Mouse (Mus musculus): ENCODE results near the gene Gbx1.
"Not testable (repeated sequence)": the region's sequence is repeated elsewhere in the genome, so short reads cannot be mapped to it uniquely, and the experiment has no call there.

The Gbx1 gene

GRCm38 (mm10) chr5:24526889-24527230, at the start of gene Gbx1:
Gene Gbx1 (minus strand): TSS chr5:24527202.
- DNase-seq (ENCODE audit: low read depth) = no peak

- no peak for DNase-seq (ENCODE audit: low read depth)
Measured at GRCm38 (mm10) chr5:24576801-24577182, 49.8 kb upstream of the Gbx1 start.

GRCm38 (mm10) chr5:24575948-24576347, 48.9 kb upstream of the Gbx1 start:
- DNase-seq (ENCODE audit: low read depth) = no peak

- no peak for DNase-seq (ENCODE audit: low read depth)
Measured at GRCm38 (mm10) chr5:24556709-24557108, 29.7 kb upstream of the Gbx1 start, which contains the start of gene 4931409K22Rik. Gene 4931409K22Rik (minus strand): TSS chr5:24556809.

GRCm38 (mm10) chr5:24555335-24555734, 28.3 kb upstream of the Gbx1 start:
- DNase-seq (ENCODE audit: low read depth) = not testable (repeated sequence)

GRCm38 (mm10) chr5:24553621-24554244, 26.7 kb upstream of the Gbx1 start:
- DNase-seq (ENCODE audit: low read depth) = no peak

GRCm38 (mm10) chr5:24551317-24551688, 24.3 kb upstream of the Gbx1 start:
- DNase-seq (ENCODE audit: low read depth) = no peak

GRCm38 (mm10) chr5:24550598-24551316, 23.8 kb upstream of the Gbx1 start:
- no peak for DNase-seq (ENCODE audit: low read depth)

GRCm38 (mm10) chr5:24542643-24543042, 15.6 kb upstream of the Gbx1 start:
- DNase-seq (ENCODE audit: low read depth) = no peak

- DNase-seq (ENCODE audit: low read depth) = no peak
Measured at GRCm38 (mm10) chr5:24541144-24541569, 14.2 kb upstream of the Gbx1 start.

GRCm38 (mm10) chr5:24540387-24541143, 13.6 kb upstream of the Gbx1 start, which contains the start of gene Asb10:
Gene Asb10 (minus strand): TSS chr5:24540978.
- DNase-seq (ENCODE audit: low read depth) = no peak

- DNase-seq (ENCODE audit: low read depth) = no peak
Measured at GRCm38 (mm10) chr5:24539571-24540296, 12.7 kb upstream of the Gbx1 start.

- DNase-seq (ENCODE audit: low read depth) = no peak
Measured at GRCm38 (mm10) chr5:24537618-24538017, 10.6 kb upstream of the Gbx1 start.

GRCm38 (mm10) chr5:24536511-24536910, 9.5 kb upstream of the Gbx1 start:
- DNase-seq (ENCODE audit: low read depth) = no peak

GRCm38 (mm10) chr5:24535731-24536130, 8.7 kb upstream of the Gbx1 start:
- no peak for DNase-seq (ENCODE audit: low read depth)

GRCm38 (mm10) chr5:24534292-24534691, 7.3 kb upstream of the Gbx1 start:
- DNase-seq (ENCODE audit: low read depth) = no peak

- DNase-seq (ENCODE audit: low read depth) = no peak
Measured at GRCm38 (mm10) chr5:24533391-24533790, 6.4 kb upstream of the Gbx1 start.

- DNase-seq (ENCODE audit: low read depth) = peak; percentile 72
Measured at GRCm38 (mm10) chr5:24530042-24530689, 3.2 kb upstream of the Gbx1 start.

GRCm38 (mm10) chr5:24527780-24528179, 778 bp upstream of the Gbx1 start:
- DNase-seq (ENCODE audit: low read depth) = no peak

GRCm38 (mm10) chr5:24526190-24526888, 663 bp downstream of the Gbx1 start:
- no peak for DNase-seq (ENCODE audit: low read depth)

Measured in c-Kit-positive CD71-positive TER-119-negative erythroid progenitor cells, embryonic 14.5 days (primary cell).